Mouse (Mus musculus) ES-Bruce4 (cell line): ENCODE measurements around the gene Begain.

Source experiments
- CTCF ChIP-seq: IDR thresholded peaks from one replicate; pipeline ENCODE4 v1.8.1; 2011; ENCODE audit warnings: low read depth, low read length
- EP300 ChIP-seq: IDR thresholded peaks from 2 replicates; pipeline ENCODE4 v1.6.1; 2011; ENCODE audit warnings: low read depth, low read length; ENCODE audit not compliant: insufficient read depth
- POLR2A ChIP-seq: IDR thresholded peaks from one replicate; pipeline ENCODE4 v1.8.1; 2011; ENCODE audit warnings: low read length; ENCODE audit not compliant: insufficient read depth

GRCm38 (mm10) chr12:109038179-109038819 is 29.7 kb downstream of the Begain start:
- TF ChIP-seq CTCF (no peak), EP300 (no peak), POLR2A (no peak)
